Mouse (Mus musculus) bone marrow, adult 2 months (tissue): ENCODE data around the gene Ribc2. TPM values are rescaled to one million over a fixed set of nuclear protein-coding genes. Genes with fewer than 3 reads are reported as not detected.
A peak's percentile ranks its signal among the peaks of the same experiment; 100 is the strongest.

Experiments used
- H3K27ac ChIP-seq: fragments of 200-500 bp; 2 replicates; pipeline ENCODE4 v1.5.1; 2012; ENCODE audit warnings: low read depth, mild to moderate bottlenecking, control low read depth, inconsistent platforms, low read length; ENCODE audit not compliant: control insufficient read depth, poor library complexity, insufficient read depth
- H3K4me1 ChIP-seq: fragments of 200-500 bp; 2 replicates; pipeline ENCODE4 v1.6.1; 2011; ENCODE audit warnings: low read length; ENCODE audit not compliant: control insufficient read depth, insufficient read depth
- H3K4me3 ChIP-seq: fragments of 200-500 bp; replicated peaks from 2 replicates; pipeline ENCODE3; 2011; ENCODE audit warnings: mild to moderate bottlenecking, low read depth, low read length, control low read depth; ENCODE audit not compliant: control insufficient read depth
- CTCF ChIP-seq: fragments of 200-500 bp; IDR thresholded peaks from 2 replicates; pipeline ENCODE4 v1.5.1; 2011; ENCODE audit warnings: low read length, control low read depth; ENCODE audit not compliant: control insufficient read depth, insufficient read depth
- POLR2A ChIP-seq: fragments of 200-500 bp; IDR thresholded peaks from 2 replicates; pipeline ENCODE4 v1.6.1; 2011; ENCODE audit warnings: low read depth, mild to moderate bottlenecking, control low read depth, low read length, borderline replicate concordance; ENCODE audit not compliant: control insufficient read depth
- WGBS: fragments of 180-500 bp; shearing (Covaris S2); methylation state at CpG from one replicate; pipeline ENCODE4 v1.1.7; 2018; 5-methylcytosine and 5-hydroxymethylcytosine counted together
- polyA plus RNA-seq: library from polyadenylated mRNA; stranded (reverse); fragments of >200 nt; gene quantifications from 2 replicates; pipeline ENCODE4 v1.2.4, GENCODE M21; 2011; ENCODE audit warnings: low replicate concordance; ENCODE audit not compliant: missing spikeins, insufficient read depth, insufficient read length

Gene Ribc2
- polyA plus RNA-seq, 1 experiment: not detected

DNA sequence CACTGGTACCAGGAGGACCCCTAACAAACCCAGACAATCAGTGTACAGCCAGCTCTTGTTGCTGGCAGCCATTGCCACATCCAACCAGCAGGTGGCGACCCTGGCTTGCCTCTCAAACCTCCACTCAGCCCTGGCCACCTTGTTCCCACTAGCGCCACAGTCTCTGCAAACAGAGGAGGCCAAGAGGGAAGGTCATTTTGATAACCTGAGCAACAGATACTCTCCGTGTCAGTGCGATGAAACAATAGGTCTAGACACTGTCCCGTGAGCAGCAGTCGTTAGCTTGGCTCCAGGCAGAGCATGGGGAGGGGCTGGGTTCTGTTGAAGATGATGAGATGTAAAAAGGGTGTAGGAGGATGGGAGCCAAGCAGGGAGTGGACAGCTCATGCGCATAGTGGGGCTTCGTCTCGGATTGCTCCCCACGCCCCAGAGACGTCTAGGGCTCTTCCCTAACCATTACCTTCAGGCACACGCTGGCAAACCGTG, 19.6 kb downstream of the Ribc2 start:
- Histone ChIP-seq H3K27ac (no peak overlapping the region), H3K4me3 (no peak overlapping the region), H3K4me1 (no peaks in the 10 kb centered on the region)
- 38% methylated on average over 13 of the region's 13 CpGs for WGBS
- TF ChIP-seq CTCF (peak; percentile 83), POLR2A (no peak)

DNA sequence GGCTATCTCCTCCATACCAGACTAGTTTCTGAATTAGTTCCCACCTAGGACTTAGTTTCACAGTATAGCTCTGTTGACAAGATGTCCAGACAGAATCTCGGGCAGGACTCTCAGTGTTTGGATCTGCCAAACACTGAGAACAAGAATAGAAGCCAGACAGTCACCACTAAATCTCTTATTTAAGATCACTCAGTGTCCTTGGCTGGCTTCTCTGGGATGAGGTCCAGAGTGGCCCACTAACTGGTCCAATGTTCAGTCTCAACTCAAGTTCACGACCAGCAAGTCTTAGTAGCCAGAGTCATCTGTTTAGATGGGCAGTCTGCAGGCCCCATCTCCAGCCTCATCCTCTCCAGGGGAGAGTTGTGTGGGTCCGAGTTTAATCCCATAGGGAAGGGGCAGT, 20.7 kb downstream of the Ribc2 start:
- Histone ChIP-seq H3K4me1 (no peaks in the 10 kb centered on the region), H3K4me3 (no peak overlapping the region), H3K27ac (no peak overlapping the region)
- 61% methylated on average over 3 of the region's 3 CpGs for WGBS
- TF ChIP-seq CTCF: no peak
- TF ChIP-seq POLR2A: no peak

- H3K27ac ChIP-seq: no peak overlapping the region
- 85% methylated on average over 3 of the region's 3 CpGs for WGBS
- TF ChIP-seq CTCF (no peak), POLR2A (no peak)
- H3K4me3 ChIP-seq: no peak overlapping the region
- no peaks in the 10 kb centered on the region for H3K4me1 ChIP-seq
Observed at GRCm38 (mm10) chr15:85154091-85154490, 22.2 kb downstream of the Ribc2 start.

GRCm38 (mm10) chr15:85156198-85156597, 24.3 kb downstream of the Ribc2 start:
- H3K4me3 ChIP-seq: no peak overlapping the region
- WGBS: 75% methylated on average over 4 of the region's 4 CpGs
- no peak overlapping the region for H3K27ac ChIP-seq
- TF ChIP-seq CTCF (no peak), POLR2A (no peak)
- H3K4me1 ChIP-seq: no peaks in the 10 kb centered on the region

GRCm38 (mm10) chr15:85161416-85161815, 29.5 kb downstream of the Ribc2 start:
- no peak for TF ChIP-seq POLR2A
- no peak for TF ChIP-seq CTCF
- Histone ChIP-seq H3K4me1 (no peaks in the 10 kb centered on the region), H3K27ac (no peak overlapping the region), H3K4me3 (no peak overlapping the region)

- 51% methylated on average over 21 of the region's 21 CpGs for WGBS
- no peak for TF ChIP-seq CTCF
- no peak for TF ChIP-seq POLR2A
- Histone ChIP-seq H3K4me3 (no peak overlapping the region), H3K4me1 (no peaks in the 10 kb centered on the region), H3K27ac (no peak overlapping the region)
Observed at GRCm38 (mm10) chr15:85162693-85163663, 31.1 kb downstream of the Ribc2 start.

- H3K4me1 ChIP-seq: no peaks in the 10 kb centered on the region; the same call in 1 of the 2 replicates
- TF ChIP-seq CTCF: no peak
- TF ChIP-seq POLR2A: no peak
- WGBS: 29% methylated on average over 11 of the region's 11 CpGs
- no peak overlapping the region for H3K4me3 ChIP-seq
- no peak overlapping the region for H3K27ac ChIP-seq
Observed at GRCm38 (mm10) chr15:85166433-85166933, 34.6 kb downstream of the Ribc2 start.

- TF ChIP-seq POLR2A: no peak
- TF ChIP-seq CTCF: no peak
- no peak overlapping the region for H3K4me3 ChIP-seq
- no peaks in the 10 kb centered on the region; the same call in 1 of the 2 replicates for H3K4me1 ChIP-seq
- H3K27ac ChIP-seq: no peak overlapping the region
- WGBS: 72% methylated on average over 12 of the region's 12 CpGs
Observed at GRCm38 (mm10) chr15:85167086-85167679, 35.3 kb downstream of the Ribc2 start.
